Mouse (Mus musculus): Measurements from ENCODE around the gene Ghdc.
A peak's percentile ranks its signal among the peaks of the same experiment; 100 is the strongest.

The Ghdc gene

DNA sequence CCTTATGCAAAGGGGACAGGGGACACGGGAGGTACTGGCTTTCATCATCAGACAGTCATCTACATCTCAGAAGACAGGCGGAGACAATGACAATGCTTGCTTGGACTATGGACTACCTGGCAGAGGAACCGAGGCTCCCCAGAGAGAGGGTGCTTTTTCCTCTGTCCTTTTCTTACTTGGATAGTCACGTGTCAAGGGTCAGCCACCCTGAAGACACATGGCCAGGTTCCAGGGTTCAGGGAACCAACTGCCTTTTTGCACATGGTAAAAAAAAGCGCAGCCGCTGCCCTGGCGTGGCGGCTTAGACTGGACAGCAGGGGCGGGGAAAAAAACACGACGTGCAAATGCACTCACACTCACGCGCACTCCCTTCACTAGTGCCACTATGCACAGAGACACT is 11.8 kb upstream of the Ghdc start:
- no peak for DNase-seq (ENCODE audit: low read depth, low spot score)

DNA sequence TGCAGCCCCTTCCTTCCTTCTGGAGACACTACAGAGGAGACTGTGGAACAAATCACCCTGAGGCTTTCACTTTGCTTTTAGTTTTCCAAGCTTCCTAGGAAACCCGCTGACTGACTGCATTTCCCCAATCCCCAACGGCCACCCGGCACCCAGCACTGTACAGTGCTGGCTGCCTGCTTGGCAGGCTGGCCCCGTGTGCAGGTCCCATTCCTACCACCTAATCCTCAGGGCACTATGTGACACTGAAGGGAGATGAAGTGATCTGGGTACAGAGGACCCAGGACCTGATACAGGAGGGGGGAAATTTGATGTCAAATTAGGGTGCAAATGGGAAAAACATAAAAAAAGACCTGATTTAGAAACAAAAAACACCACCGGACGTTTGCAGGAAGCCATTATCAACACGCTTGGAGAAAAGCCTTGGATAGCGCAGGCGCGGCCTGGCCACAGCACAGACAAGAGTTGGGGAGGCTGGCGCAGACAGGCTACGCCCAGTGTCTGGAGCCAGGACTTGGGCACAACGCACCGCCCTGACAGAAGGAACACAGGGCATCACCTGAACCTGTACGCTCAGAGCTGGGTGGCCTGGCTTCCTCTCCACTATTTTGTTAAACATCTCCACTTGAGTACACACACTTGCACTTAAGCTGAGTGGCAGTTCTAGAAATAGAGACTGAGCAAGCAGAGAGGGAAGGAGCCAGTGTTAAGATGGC is 11.2 kb upstream of the Ghdc start:
- DNase-seq (ENCODE audit: low read depth, low spot score): peak; percentile 77

DNA sequence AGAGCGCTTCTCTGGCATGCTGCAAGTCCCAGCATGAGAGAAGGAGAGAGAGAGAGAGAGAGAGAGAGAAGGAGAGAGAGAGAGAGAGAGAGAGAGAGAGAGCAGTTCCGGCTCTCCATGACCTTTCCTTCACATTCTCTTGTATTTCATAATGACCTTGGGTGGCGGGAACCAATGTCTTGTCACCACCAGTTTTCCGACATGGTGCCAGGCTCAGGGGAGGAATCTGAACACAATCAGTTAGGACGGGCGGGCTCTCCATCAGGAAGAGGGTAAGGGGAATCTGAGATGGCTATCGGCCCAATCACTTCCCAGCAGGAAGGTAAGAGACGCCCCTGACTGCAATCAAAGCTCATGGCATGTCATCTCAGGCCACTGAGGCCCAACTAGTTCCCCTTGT is 9.5 kb upstream of the Ghdc start:
- DNase-seq (ENCODE audit: low read depth, low spot score): no peak

DNA sequence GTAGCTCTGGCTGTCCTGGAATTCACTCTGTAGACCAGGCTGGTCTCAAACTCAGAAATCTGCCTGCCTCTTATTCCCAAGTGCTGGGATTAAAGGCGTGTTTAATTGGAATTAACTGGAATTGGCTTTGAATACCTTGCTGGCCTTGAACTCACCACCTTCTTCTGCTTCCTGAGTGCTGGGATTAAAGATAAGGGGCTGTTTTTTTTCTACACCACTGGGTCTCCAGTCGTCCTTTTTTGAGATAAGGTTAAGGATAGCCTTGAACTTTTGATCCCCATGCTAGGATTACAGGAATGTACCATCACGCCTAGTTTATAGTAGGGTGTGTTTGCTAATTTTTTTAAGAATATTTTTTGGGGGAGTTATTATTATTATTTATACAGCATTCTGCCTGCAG is 7.3 kb upstream of the Ghdc start:
- no peak for DNase-seq (ENCODE audit: low read depth, low spot score)

DNA sequence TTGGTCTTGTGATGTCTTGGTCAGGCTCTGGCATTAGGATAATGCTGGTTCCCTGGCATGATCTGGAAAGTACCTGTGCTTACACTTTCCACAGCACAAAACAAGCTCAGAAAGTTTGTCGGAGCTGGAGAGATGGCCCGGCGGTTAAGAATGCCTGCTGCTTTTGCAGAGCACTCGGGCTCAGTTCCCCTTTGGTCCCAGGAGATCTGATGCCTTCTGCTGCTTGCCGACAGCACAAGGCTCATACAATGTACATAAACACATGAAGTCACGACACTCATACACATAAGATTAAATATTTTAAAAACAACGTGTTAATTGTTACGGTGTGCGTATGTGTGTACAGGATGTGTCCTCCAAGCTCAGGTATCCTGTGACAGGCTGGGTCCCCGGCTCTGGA is 5.2 kb upstream of the Ghdc start:
- no peak for DNase-seq (ENCODE audit: low read depth, low spot score)

DNA sequence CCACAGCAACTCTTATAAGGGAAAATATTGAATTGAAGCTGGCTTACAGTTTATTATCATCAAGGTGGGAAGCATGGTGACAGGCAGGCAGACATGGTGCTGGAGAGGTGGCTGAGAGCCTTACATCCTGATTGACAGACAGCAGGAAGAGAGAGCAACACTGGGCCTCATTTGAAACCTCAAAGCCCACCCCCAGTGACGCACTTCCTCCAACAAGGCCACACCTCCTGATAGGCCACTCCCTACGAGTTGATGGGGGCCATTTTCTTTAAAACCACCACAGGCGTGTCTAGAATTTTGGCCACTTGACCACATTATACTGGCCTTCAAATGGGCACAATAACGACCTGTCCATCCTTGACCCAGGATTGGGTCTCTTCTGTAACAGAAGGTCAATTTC is 3.5 kb upstream of the Ghdc start:
- peak; percentile 71 for DNase-seq (ENCODE audit: low read depth, low spot score)

DNA sequence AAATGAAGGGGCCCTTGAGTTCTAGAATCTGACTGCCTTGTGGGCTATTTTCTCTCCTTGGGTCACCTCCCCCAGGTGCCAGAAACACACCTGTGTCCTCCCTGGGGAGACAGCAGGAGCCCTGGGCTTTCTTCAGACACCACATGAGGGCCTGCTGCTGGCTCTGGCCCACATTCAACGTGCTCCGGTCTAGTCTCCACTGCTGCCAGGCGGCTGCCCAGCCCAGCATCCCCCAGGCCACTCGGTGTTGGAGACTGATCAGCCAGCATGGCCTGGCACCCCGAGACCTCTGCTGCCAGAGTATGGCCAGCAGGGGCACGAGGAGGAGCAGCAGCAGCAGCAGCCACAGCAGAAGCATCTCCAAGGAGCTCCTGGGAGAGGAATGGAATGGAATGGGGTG is 777 bp downstream of the Ghdc start:
- DNase-seq (ENCODE audit: low read depth, low spot score): no peak

DNA sequence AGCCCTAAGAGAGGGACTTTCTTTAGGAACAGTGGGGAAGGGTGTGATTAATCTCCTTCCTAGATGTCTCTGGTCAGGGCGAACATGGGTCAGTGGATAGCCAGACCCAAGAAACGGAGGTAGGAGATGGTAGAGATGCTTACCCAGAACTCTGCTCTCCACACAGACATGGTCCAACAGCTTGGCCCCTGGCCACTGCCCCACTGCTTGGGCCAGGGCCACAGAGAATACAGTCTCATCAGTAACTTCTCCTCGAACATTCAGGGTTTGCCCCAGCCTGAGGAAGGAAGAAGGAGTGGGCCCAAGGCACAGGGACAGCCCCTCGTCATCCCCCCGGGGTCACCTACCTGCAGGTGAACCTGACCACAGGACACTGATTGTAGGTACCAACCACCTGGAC is 2.9 kb downstream of the Ghdc start:
- no peak for DNase-seq (ENCODE audit: low read depth, low spot score)

DNA sequence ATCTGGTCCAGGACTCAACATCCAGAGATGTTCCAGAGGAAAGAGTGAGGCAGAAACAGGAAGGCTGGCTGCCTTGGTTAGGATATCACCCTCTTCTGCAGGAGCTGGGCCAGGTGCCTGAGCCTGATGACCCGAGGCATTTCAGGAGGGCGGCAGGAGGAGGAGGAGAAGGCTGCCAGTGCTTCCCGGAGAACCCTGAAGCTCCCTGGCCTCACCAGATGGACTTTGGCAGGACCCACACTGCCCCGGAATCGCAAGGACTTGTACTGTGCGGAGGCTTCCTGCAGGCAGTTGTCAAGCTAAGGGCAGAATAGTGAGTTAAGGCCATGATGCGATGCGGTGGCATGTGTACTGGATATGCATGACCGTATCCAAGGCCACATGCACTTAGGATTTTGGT is 4.0 kb downstream of the Ghdc start:
- no peak for DNase-seq (ENCODE audit: low read depth, low spot score)

DNA sequence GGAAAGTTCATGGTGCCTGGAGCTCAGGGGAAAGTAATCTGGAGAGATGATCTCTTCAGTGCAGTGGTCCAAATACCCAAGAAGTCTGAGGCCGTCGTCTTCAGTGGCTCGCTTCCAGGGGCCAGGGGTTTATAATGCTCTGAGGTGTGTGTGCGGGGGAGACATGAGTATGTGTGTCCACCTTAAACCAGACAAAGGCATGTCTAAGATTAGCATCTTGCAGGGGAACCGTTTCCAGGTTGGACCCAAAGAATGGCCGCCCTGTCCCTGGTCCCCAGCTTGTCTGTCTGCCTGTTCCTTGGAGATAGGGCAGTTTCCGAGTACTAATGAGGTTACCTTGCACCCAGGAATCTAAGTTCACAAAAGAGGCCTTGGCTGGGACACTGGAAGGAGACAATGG is 7.9 kb downstream of the Ghdc start, which contains the start of gene Hcrt:
Hcrt (minus strand) TSS at position 101 of the 400 bp plus-strand sequence.
- DNase-seq (ENCODE audit: low read depth, low spot score): no peak

DNA sequence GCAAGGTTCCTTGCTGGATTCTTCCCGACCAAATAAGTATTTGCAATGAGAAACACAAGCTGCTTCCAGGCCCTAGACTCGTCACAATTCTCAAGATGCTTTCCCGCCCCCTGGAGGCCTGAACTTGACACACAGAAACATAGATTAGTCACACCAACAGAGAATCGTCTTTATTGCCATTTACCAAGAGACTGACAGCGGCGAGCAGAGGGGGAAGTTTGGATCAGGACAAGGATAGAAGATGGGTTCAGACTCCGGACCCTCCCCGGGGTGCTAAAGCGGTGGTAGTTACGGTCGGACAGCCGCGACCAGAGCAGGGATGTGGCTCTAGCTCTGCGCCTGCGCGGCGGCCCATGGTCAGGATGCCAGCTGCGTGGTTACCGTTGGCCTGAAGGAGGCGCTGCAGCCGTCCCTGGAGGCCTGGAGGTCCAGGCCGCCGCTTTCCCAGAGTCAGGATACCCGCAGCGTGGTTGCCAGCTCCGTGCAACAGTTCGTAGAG is 9.2 kb downstream of the Ghdc start:
- peak; percentile 89 for DNase-seq (ENCODE audit: low read depth, low spot score)

DNA sequence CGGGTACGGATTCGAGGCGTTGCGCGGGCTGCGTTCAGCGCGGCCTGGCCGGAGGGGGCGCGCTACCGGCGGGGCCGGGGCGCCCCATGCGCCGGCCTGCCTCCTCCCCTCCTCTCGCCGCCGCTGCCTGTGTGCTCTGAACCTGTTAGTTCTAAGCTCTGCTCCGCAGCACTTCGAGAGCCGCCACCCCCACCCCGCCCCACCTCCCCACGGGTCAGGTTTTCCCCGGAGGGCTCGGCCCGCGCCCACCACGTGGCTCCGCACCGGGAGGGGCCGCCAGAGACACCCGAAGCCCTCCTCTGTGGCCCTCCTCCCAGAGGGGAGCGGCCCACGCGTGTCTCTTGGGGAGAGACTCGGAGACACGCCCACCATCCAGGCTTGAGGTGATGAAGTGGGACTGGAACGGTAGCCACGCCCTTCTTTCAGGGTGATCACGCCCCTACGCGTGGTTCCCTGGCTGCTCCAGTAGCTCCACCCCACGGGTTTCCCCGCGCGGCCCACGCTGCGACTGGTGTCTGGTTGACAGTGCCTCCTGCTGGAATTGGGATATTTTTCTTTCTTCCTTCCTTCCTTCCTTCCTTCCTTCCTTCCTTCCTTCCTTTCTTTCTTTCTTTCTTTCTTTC is 11.0 kb downstream of the Ghdc start, which contains the start of gene Kcnh4:
Kcnh4 (minus strand) TSS at position 332 of the 623 bp plus-strand sequence.
- peak; percentile 90 for DNase-seq (ENCODE audit: low read depth, low spot score)

DNA sequence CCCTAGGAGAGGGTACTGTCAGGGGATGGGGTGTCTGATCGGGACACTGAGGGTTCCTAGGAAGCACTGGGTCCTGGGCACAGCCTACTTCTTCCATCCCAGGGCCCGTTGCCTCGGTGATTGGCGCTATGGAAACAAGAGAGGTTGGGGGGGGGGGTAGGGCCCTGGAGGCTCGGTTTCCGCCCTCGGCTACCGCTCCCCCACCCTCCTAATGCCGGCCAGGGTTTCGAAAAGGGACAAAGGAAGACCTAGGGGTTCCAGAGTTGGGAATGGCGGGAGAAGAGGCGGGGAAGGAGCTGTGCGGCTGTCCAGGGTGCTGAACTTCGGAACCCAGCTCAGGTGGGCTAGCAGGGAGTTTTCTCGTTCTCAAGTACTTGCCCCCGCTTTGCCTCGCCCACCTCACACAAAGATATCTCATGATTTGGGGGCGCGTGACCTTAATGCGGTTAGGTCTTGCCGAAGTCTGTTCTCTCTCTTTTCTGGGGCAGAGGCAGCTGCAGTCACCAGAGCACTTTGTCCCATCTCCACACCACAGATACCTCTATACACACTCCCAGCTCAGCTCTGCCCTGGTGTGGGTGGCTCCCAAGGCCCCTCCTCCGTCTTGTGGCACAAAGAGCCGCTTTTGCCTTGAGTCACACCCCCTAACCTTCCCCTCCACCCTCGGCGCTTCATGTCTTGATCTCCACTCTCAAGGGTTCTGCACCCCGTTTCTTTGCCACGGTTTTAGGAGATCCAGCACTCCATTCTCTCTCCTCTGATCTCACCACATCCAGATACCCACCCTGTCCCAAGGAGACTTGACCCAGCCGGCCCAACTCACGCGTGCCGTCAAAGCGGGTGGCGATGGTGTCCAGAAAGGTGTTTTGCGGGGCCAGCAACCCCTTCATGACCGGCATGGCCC is 11.8 kb downstream of the Ghdc start:
- peak; percentile 80 for DNase-seq (ENCODE audit: low read depth, low spot score)

DNA sequence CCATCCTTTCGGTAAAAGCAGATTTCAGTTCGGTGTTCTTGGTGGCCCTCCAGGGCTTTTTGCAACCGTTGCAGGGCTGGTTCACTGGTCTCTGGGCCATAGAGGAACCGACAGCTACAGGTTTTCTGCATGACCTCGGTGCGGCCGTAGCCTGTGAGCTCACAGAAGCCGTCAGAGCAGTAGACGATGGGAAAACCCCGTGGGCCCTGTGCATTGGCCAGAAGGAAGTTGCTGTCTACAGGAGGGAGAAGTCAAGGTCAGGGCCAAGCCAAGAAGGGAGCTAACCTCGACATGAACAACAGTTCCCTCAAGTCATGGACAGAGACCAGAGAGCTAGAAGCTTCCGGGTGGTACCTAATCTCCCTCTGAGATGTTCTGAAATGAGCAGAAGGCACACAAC is 13.2 kb downstream of the Ghdc start:
- no peak for DNase-seq (ENCODE audit: low read depth, low spot score)

DNA sequence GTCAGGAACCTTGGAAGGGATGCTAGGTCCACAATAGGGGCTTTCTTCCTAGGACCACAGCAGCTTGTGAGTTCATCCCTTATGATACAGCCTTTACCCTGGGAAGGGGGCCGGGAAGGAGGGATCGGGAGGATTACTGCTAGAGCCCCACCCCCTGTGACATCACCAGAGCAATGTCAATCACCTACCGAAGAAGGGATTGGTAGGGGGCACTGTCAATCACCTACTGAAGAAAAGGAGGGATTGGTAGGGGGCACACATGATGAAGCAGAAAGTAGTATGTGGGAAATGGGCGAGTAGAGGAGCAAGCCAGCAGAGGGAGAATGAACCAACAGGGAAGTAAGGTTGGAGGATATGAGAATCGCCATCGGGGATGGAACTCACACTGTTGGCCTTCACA is 14.3 kb downstream of the Ghdc start:
- DNase-seq (ENCODE audit: low read depth, low spot score): peak; percentile 50

DNA sequence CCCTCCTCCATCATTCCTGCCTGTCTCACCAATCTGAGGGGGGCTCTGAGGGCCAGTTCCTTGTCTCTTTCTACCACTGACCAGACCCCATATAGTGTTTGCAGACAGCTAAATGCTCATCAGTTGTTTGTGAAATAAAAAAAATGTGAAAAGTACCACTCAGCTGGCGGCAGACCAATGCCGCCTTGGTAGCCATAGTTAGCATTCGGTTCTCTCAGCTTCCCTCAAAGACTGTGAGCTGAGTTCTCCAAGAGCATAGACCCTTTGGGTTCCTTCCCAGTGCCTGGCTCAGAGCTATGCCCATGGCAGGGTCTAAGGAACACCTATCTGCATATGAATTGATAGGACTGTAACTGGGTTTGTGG is 16.1 kb downstream of the Ghdc start:
- no peak for DNase-seq (ENCODE audit: low read depth, low spot score)

DNA sequence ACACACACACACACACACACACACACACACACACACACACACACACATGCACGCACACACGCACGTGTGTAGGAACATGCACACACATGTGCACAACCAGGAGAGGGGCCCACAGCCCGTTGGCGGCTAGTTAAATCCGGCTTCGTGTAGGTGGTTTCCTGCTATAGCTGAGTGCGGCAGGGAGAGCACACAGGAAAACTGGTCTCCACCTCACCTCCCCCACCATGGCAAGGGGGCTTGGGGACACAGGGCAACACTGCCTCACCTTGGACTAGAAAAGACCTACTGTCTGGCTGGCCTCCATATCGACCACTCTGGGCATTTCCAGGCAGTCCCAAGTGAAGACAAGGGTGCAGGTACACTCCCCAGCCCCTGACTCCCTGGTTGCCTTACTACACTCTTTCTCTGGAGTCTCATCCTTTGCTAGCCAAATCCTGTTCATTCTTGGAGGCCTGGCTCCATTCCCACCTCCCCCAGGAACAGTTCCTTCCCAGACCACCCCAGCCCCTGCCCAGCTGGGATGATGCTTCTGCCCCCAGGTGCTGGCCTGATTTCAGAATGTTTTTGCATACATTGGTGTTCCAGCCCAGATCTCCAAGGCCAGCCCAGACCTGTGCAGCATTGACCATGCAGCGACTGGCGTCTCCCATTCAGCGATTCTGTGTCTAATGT is 16.6 kb downstream of the Ghdc start:
- no peak for DNase-seq (ENCODE audit: low read depth, low spot score)

DNA sequence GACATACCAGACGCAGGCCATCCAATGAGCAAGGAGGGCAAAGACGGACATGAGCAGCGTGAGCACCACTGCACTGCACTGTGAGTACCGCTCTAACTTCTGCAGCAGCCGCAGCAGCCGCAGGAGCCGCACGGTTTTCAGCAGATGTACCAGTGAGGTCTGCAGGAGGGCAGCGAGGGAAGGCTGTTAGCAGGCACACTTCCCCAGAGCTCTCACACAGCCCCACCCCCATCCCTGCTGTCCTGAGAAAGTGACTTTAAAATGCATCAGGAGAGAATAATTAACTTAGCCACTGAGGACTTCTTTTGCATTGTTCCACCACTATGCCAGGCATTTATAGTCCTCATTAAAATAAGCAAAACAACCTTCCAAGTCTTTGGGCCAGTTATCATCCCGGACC is 18.5 kb downstream of the Ghdc start:
- DNase-seq (ENCODE audit: low read depth, low spot score): no peak

DNA sequence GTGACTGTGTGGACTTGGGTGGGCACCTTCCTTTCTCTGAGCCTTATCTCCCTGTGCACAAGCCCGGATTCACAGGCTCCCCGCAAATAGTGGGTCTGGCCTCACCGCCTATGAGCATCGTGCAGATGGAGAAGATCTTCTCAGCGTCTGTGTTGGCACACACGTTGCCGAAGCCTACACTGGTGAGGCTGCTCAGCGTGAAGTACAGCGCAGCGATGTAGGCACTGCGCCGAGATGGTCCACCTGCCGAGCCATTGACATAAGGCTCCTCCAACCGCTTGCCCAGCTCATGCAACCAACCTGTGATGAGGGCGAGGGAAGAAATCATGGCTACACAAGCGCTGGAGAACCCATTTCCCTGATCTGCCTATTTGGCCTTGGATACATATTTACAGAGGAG is 20.6 kb downstream of the Ghdc start:
- no peak for DNase-seq (ENCODE audit: low read depth, low spot score)

DNA sequence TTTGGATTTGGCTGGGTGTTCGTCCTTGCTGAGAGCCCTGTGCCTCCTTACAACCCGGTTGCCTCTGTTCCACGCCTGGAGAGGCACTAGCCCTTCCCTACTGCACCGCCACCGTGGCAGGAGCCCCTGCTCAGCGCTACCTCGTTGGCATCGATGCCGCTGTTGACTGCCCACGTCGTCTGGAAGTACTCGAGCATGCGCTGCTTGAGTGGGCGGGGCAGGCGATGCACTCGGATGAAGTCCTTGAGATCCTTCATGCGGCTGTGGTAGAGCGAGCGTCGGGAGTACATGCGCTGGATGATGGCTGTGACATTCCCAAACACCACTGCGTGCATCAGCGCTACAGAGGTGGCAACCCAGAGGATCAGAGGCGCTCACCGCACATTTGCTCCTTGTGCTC is 21.3 kb downstream of the Ghdc start:
- peak; percentile 58 for DNase-seq (ENCODE audit: low read depth, low spot score)

DNA sequence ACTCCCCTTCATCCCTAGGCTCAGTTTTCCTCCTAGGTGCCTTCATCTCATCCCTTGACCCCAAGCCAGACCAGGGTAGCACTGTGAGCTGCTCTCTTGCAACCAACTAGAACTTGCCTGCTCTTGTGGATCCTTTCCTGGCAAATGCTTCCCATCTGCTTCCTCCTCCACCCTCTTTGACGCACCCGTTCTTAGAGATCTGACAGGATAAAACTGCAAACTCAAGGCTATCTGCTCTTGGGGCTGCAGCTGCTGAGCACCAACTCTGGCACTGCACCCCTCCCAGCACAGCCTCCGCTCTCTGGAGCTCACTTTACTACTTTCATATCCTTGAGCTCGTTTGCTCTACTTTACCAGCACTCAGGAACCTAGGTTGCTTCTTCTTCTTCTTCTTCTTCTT is 22.1 kb downstream of the Ghdc start:
- no peak for DNase-seq (ENCODE audit: low read depth, low spot score)

DNA sequence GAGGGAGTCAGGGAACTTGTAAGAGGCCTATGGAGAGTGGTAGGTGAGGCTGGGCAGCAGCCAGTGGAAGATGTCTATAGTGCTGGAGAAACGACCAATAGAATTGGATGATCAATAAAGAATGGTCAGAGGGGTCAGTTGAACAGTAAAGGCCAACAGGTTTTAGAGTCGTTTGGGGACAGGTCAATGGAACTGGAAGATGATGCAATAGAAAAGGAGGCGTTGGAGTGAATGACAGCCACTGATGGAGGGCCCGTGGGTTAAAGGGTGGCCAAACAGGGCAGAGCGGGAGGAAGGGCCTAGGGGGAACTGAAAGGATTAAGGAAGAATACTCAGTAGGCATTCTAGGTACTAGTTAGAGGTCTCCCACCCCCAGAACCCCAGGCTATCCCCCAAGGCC is 23.6 kb downstream of the Ghdc start:
- no peak for DNase-seq (ENCODE audit: low read depth, low spot score)

All from ES-CJ7 (cell line).